Mouse (Mus musculus) G1E (cell line): ENCODE measurements at regions not wholly inside any gene's neighbourhood (a gene's known extent, or its start where the extent isn't known, plus 50 kb on each side); places are given as distances from the start of the nearest gene placed in this dataset.

Experiments used
- CTCF ChIP-seq: IDR thresholded peaks from 2 replicates; pipeline ENCODE4 v1.5.1; 2012; ENCODE audit warnings: low read depth, low read length, inconsistent platforms, mixed read lengths
- GATA1 ChIP-seq: IDR thresholded peaks from 2 replicates; pipeline ENCODE4 v1.6.1; 2012; ENCODE audit warnings: borderline replicate concordance, low read length, inconsistent platforms, mixed read lengths
- POLR2AphosphoS5 ChIP-seq: IDR thresholded peaks from 2 replicates; pipeline ENCODE4 v1.6.1; 2012; ENCODE audit warnings: low read depth, low read length, inconsistent platforms; ENCODE audit not compliant: insufficient replicate concordance
- TAL1 ChIP-seq: conservative IDR thresholded peaks from 2 replicates; pipeline ENCODE4 v1.6.1; 2012; ENCODE audit warnings: low read depth, low read length, inconsistent platforms, mixed read lengths

DNA sequence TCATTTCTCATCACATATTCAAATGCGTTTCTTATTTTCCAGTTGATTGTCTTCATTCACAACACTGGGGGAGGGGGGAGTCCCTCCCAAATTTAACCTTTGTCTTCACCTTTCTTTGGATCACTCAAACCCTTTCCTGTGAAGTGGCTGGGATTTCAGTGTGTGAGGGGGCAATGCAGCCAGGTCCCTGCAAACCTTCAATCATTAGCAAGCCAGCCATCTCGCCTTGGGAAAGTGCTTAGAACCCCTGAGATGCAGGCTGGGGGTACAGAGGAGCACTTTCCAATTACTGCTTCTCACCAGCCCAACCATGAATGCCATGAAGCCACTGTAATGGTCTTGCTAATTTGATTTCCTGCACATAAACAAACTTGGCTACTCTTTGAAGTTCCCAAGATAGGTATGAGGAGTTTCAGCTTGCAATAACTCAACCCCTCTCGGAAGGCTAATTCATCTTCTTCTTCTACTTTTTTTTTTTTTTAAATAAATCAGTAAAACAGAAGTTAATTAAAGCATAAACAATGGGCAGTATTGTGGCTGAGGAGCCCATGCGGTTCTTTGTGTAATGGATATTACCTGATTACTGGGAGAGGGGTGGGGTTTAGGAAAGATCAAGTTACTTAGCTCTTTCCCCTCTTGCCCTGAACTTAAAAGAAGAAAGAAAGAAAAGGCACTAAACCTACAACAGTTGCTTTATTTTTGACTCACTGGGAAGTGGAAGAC, 486.3 kb downstream of the 1700129C05Rik start:
- no peak for TF ChIP-seq CTCF
- no peak for TF ChIP-seq TAL1
- TF ChIP-seq GATA1, result no peak
- no peak for TF ChIP-seq POLR2AphosphoS5
